Mouse (Mus musculus) left cerebral cortex, postnatal 36 days (tissue): Measurements from ENCODE around the gene Hhatl. TPM values are rescaled to one million over a fixed set of nuclear protein-coding genes. Genes with fewer than 3 reads are reported as not detected.
A peak's percentile ranks its signal among the peaks of the same experiment; 100 is the strongest.

Experiments
- DNase-seq, 2 experiments: peaks; one replicate each; pipeline ENCODE4 v3.0.0; 2021 to 2022; ENCODE audit warnings: low spot score in 2 of 2, mixed read lengths in 1 of 2
- intact Hi-C: fragments of 180-260 bp; cut with DNase I; formaldehyde crosslinking; loops from one replicate; pipeline ENCODE4 v1.15.1; 2025
- total RNA-seq, 2 experiments: library from RNA; stranded (reverse); gene quantifications; 2 replicates each; pipeline ENCODE4 v1.2.3; 2021

The Hhatl gene
- total RNA-seq, 2 experiments from 2014 or later: 17.2 to 22.2 TPM

- peak in 1 of 2 experiments; percentile 58 for DNase-seq
- intact Hi-C loops: no loop called here
These were observed 17.9 kb upstream of the Hhatl start for GRCm38 (mm10) chr9:121810081-121810821.

- no peak for DNase-seq
These were observed 16.2 kb upstream of the Hhatl start for GRCm38 (mm10) chr9:121808511-121808910.

GRCm38 (mm10) chr9:121807947-121808346, 15.6 kb upstream of the Hhatl start:
- DNase-seq: no peak

More at GRCm38 (mm10) chr9:121808511-121808910, 16.2 kb upstream of the Hhatl start:
- intact Hi-C loops: no loop called here

GRCm38 (mm10) chr9:121807546-121807945, 15.2 kb upstream of the Hhatl start:
- intact Hi-C loops: no loop called here
- no peak for DNase-seq

More at GRCm38 (mm10) chr9:121807947-121808346, 15.6 kb upstream of the Hhatl start:
- intact Hi-C loops: no loop called here

- intact Hi-C loops: no loop called here
- no peak for DNase-seq
These were observed 10.4 kb upstream of the Hhatl start for GRCm38 (mm10) chr9:121802747-121803146.

- DNase-seq: no peak
- intact Hi-C loops: no loop called here
These were observed 6.7 kb upstream of the Hhatl start for GRCm38 (mm10) chr9:121798887-121799520.

GRCm38 (mm10) chr9:121797722-121798121, 5.4 kb upstream of the Hhatl start:
- DNase-seq: no peak
- intact Hi-C loops: no loop called here

GRCm38 (mm10) chr9:121794972-121795539, 2.7 kb upstream of the Hhatl start:
- intact Hi-C loops: loop anchor here (5.0 kb wide), 1 partner anchor 37 kb away; no protein-coding TSS in a partner anchor
- DNase-seq: no peak

- no peak for DNase-seq
- intact Hi-C loops: loop anchor here (5.0 kb wide), 1 partner anchor 41 kb away; no protein-coding TSS in a partner anchor
These were observed 1.1 kb downstream of the Hhatl start for GRCm38 (mm10) chr9:121791206-121791605.

GRCm38 (mm10) chr9:121786359-121786758, 5.9 kb downstream of the Hhatl start:
- intact Hi-C loops: no loop called here
- no peak for DNase-seq

- intact Hi-C loops: no loop called here
- no peak for DNase-seq
These were observed 7.0 kb downstream of the Hhatl start for GRCm38 (mm10) chr9:121785261-121785660.

GRCm38 (mm10) chr9:121784801-121785200, 7.5 kb downstream of the Hhatl start:
- intact Hi-C loops: no loop called here
- no peak for DNase-seq

GRCm38 (mm10) chr9:121778066-121778624, 14.2 kb downstream of the Hhatl start:
- intact Hi-C loops: no loop called here
- peak; percentile 84 to 88 for DNase-seq

- DNase-seq: peak; percentile 81 to 85
- intact Hi-C loops: no loop called here
These were observed 14.7 kb downstream of the Hhatl start, which contains the start of gene Klhl40 for GRCm38 (mm10) chr9:121777484-121778065. TSS of gene Klhl40 (plus strand) at chr9:121777607.

- intact Hi-C loops: no loop called here
- peak; percentile 61 to 70 for DNase-seq
These were observed 15.8 kb downstream of the Hhatl start for GRCm38 (mm10) chr9:121776511-121776910.

- intact Hi-C loops: no loop called here
- DNase-seq: no peak
These were observed 16.4 kb downstream of the Hhatl start for GRCm38 (mm10) chr9:121775951-121776350.

GRCm38 (mm10) chr9:121772412-121772811, 19.9 kb downstream of the Hhatl start:
- DNase-seq: no peak
- intact Hi-C loops: no loop called here

- intact Hi-C loops: no loop called here
- no peak for DNase-seq
These were observed 27.0 kb downstream of the Hhatl start for GRCm38 (mm10) chr9:121765166-121765855.

- intact Hi-C loops: loop anchor here (5.0 kb wide), 1 partner anchor 64 kb away; no protein-coding TSS in a partner anchor
- DNase-seq: no peak
These were observed 28.6 kb downstream of the Hhatl start for GRCm38 (mm10) chr9:121763716-121764115.
